Mouse (Mus musculus) MEL (cell line): ENCODE results near the gene Nsun6. TPM values are rescaled to one million over a fixed set of nuclear protein-coding genes. Genes with fewer than 3 reads are reported as not detected.

ENCODE experiments used
- DNase-seq: peaks from one replicate; pipeline ENCODE4 v3.0.0; 2011; ENCODE audit warnings: low read depth, low spot score
- H3K27ac ChIP-seq: 2 replicates; pipeline ENCODE4 v1.5.1; 2012; ENCODE audit warnings: low read depth, mild to moderate bottlenecking, control low read depth, low read length, moderate library complexity; ENCODE audit not compliant: control insufficient read depth
- H3K27me3 ChIP-seq, 2 experiments: fragments of 150-350 bp in 1 of 2; sonication (generic) in 1 of 2; 2 replicates each; pipeline ENCODE4 v1.6.1; 2012; ENCODE audit warnings: low read length in 2 of 2, mild to moderate bottlenecking in 2 of 2, improper control_type of control experiment in 1 of 2, moderate library complexity in 1 of 2; ENCODE audit not compliant: insufficient read depth in 2 of 2, control insufficient read depth in 1 of 2
- H3K36me3 ChIP-seq, 2 experiments: 2 replicates each; pipeline ENCODE4 v1.6.1; 2012 to 2014; ENCODE audit warnings: low read length in 2 of 2, improper control_type of control experiment in 1 of 2, inconsistent platforms in 1 of 2, mild to moderate bottlenecking in 1 of 2; ENCODE audit not compliant: insufficient read depth in 2 of 2, control insufficient read depth in 1 of 2
- H3K4me1 ChIP-seq, 2 experiments: fragments of 150-350 bp in 1 of 2; sonication (generic) in 1 of 2; 2 replicates each; pipeline ENCODE4 v1.6.1; 2012; ENCODE audit warnings: low read length in 2 of 2, improper control_type of control experiment in 1 of 2, mild to moderate bottlenecking in 1 of 2; ENCODE audit not compliant: insufficient read depth in 2 of 2, control insufficient read depth in 1 of 2
- H3K4me3 ChIP-seq, 2 experiments: fragments of 150-350 bp in 1 of 2; sonication (generic) in 1 of 2; 2 replicates each; pipeline ENCODE4 v1.5.1; 2012; ENCODE audit warnings: low read depth in 2 of 2, low read length in 2 of 2, mild to moderate bottlenecking in 2 of 2, moderate library complexity in 2 of 2, control low read depth in 1 of 2, improper control_type of control experiment in 1 of 2; ENCODE audit not compliant: control insufficient read depth in 1 of 2, insufficient read depth in 1 of 2
- H3K79me2 ChIP-seq: 2 replicates; pipeline ENCODE4 v1.6.1; 2012; ENCODE audit warnings: mild to moderate bottlenecking, low read length, moderate library complexity; ENCODE audit not compliant: control insufficient read depth, poor library complexity, insufficient read depth
- H3K9ac ChIP-seq: 2 replicates; pipeline ENCODE4 v1.6.1; 2012; ENCODE audit warnings: low read depth, mild to moderate bottlenecking, control low read depth, low read length, moderate library complexity; ENCODE audit not compliant: control insufficient read depth, poor library complexity, severe bottlenecking
- H3K9me3 ChIP-seq: fragments of 150-350 bp; sonication (generic); replicated peaks from 2 replicates; pipeline ENCODE4 v1.6.1; 2012; ENCODE audit warnings: mild to moderate bottlenecking, low read length, improper control_type of control experiment, moderate library complexity; ENCODE audit not compliant: insufficient read depth
- CHD1 ChIP-seq: IDR thresholded peaks from 2 replicates; pipeline ENCODE4 v1.6.1; 2012; ENCODE audit warnings: low read depth, mild to moderate bottlenecking, inconsistent platforms, low read length, improper control_type of control experiment
- CTCF ChIP-seq, 3 experiments: IDR thresholded peaks in 2 of 3; conservative IDR thresholded peaks in 1 of 3; 2 replicates each; pipeline ENCODE4 v1.5.1; 2011 to 2012; ENCODE audit warnings: low read length in 3 of 3, low read depth in 2 of 3, mild to moderate bottlenecking in 2 of 3, improper control_type of control experiment in 1 of 3, inconsistent platforms in 1 of 3, mixed read lengths in 1 of 3, moderate library complexity in 1 of 3; ENCODE audit not compliant: control insufficient read depth in 1 of 3, insufficient read depth in 1 of 3, poor library complexity in 1 of 3, severe bottlenecking in 1 of 3
- E2F4 ChIP-seq: IDR thresholded peaks from 2 replicates; pipeline ENCODE4 v1.6.1; 2011; ENCODE audit warnings: low read depth, low read length, improper control_type of control experiment, borderline replicate concordance
- EP300 ChIP-seq, 2 experiments: IDR thresholded peaks; 2 replicates each; pipeline ENCODE4 v1.6.1; 2011; ENCODE audit warnings: improper control_type of control experiment in 2 of 2, low read length in 2 of 2, low read depth in 1 of 2, mild to moderate bottlenecking in 1 of 2
- ETS1 ChIP-seq: IDR thresholded peaks from 2 replicates; pipeline ENCODE4 v1.6.1; 2012; ENCODE audit warnings: low read depth, mild to moderate bottlenecking, inconsistent platforms, low read length, improper control_type of control experiment, moderate library complexity
- GABPA ChIP-seq: IDR thresholded peaks from 2 replicates; pipeline ENCODE4 v1.6.1; 2012; ENCODE audit warnings: low read depth, mild to moderate bottlenecking, inconsistent platforms, low read length, improper control_type of control experiment, moderate library complexity
- KAT2A ChIP-seq: conservative IDR thresholded peaks from 2 replicates; pipeline ENCODE4 v1.6.1; 2012; ENCODE audit warnings: low read depth, low read length, improper control_type of control experiment, inconsistent platforms
- MAFK ChIP-seq: IDR thresholded peaks from 2 replicates; pipeline ENCODE4 v1.6.1; 2011; ENCODE audit warnings: low read depth, mild to moderate bottlenecking, low read length, improper control_type of control experiment, borderline replicate concordance
- MAX ChIP-seq: IDR thresholded peaks from 2 replicates; pipeline ENCODE4 v1.6.1; 2011; ENCODE audit warnings: low read length, improper control_type of control experiment
- MAZ ChIP-seq: IDR thresholded peaks from 2 replicates; pipeline ENCODE4 v1.6.1; 2012; ENCODE audit warnings: low read depth, mild to moderate bottlenecking, inconsistent platforms, low read length, improper control_type of control experiment
- MEF2A ChIP-seq: IDR thresholded peaks from 2 replicates; pipeline ENCODE4 v1.6.1; 2014; ENCODE audit warnings: low read depth, mild to moderate bottlenecking, inconsistent platforms, low read length, improper control_type of control experiment; ENCODE audit not compliant: poor library complexity, insufficient replicate concordance, severe bottlenecking; ENCODE audit errors: extremely low read depth
- MYB ChIP-seq: IDR thresholded peaks from 2 replicates; pipeline ENCODE4 v1.6.1; 2011; ENCODE audit warnings: mild to moderate bottlenecking, low read depth, low read length, improper control_type of control experiment
- MYC ChIP-seq: IDR thresholded peaks from 2 replicates; pipeline ENCODE4 v1.6.1; 2011; ENCODE audit warnings: low read depth, mild to moderate bottlenecking, low read length, improper control_type of control experiment, moderate library complexity
- NELFE ChIP-seq: IDR thresholded peaks from 2 replicates; pipeline ENCODE4 v1.6.1; 2011; ENCODE audit warnings: low read depth, low read length, improper control_type of control experiment
- NRF1 ChIP-seq: IDR thresholded peaks from 2 replicates; pipeline ENCODE4 v1.6.1; 2014; ENCODE audit warnings: low read depth, mild to moderate bottlenecking, inconsistent platforms, low read length, improper control_type of control experiment, moderate library complexity; ENCODE audit not compliant: poor library complexity, insufficient read depth, severe bottlenecking
- POLR2AphosphoS5 ChIP-seq: IDR thresholded peaks from 2 replicates; pipeline ENCODE4 v1.6.1; 2012; ENCODE audit warnings: low read depth, borderline replicate concordance, mild to moderate bottlenecking, inconsistent platforms, low read length, moderate library complexity, mixed read lengths
- RCOR1 ChIP-seq: IDR thresholded peaks from 2 replicates; pipeline ENCODE4 v1.6.1; 2012; ENCODE audit warnings: low read depth, mild to moderate bottlenecking, inconsistent platforms, low read length, improper control_type of control experiment
- SMC3 ChIP-seq: IDR thresholded peaks from 2 replicates; pipeline ENCODE4 v1.6.1; 2011; ENCODE audit warnings: low read depth, low read length, improper control_type of control experiment
- TBP ChIP-seq: IDR thresholded peaks from 2 replicates; pipeline ENCODE4 v1.8.0; 2011; ENCODE audit warnings: low read depth, low read length, improper control_type of control experiment
- TCF12 ChIP-seq: IDR thresholded peaks from 2 replicates; pipeline ENCODE4 v1.6.1; 2014; ENCODE audit warnings: low read depth, mild to moderate bottlenecking, inconsistent platforms, low read length, improper control_type of control experiment, moderate library complexity
- UBTF ChIP-seq: IDR thresholded peaks from 2 replicates; pipeline ENCODE4 v1.6.1; 2012; ENCODE audit warnings: low read depth, mild to moderate bottlenecking, inconsistent platforms, low read length, improper control_type of control experiment, moderate library complexity, borderline replicate concordance; ENCODE audit not compliant: insufficient read depth
- USF1 ChIP-seq: IDR thresholded peaks from 2 replicates; pipeline ENCODE4 v1.6.1; 2014; ENCODE audit warnings: low read depth, mild to moderate bottlenecking, inconsistent platforms, low read length, improper control_type of control experiment, moderate library complexity
- ZC3H11A ChIP-seq: IDR thresholded peaks from 2 replicates; pipeline ENCODE4 v1.6.1; 2012; ENCODE audit warnings: low read depth, mild to moderate bottlenecking, inconsistent platforms, low read length, improper control_type of control experiment
- ZMIZ1 ChIP-seq: IDR thresholded peaks from 2 replicates; pipeline ENCODE4 v1.6.1; 2012; ENCODE audit warnings: low read depth, mild to moderate bottlenecking, inconsistent platforms, low read length, improper control_type of control experiment, moderate library complexity
- ZNF384 ChIP-seq: IDR thresholded peaks from 2 replicates; pipeline ENCODE4 v1.6.1; 2012; ENCODE audit warnings: low read depth, mild to moderate bottlenecking, inconsistent platforms, low read length, improper control_type of control experiment
- polyA plus RNA-seq, 2 experiments: library from polyadenylated mRNA; stranded (reverse) in 1 of 2; unstranded in 1 of 2; fragments of >175 nt in 1 of 2; fragments of >200 nt in 1 of 2; gene quantifications; 2 replicates each; pipeline versions ENCODE4 v1.2.1 to v1.2.4; 2012; ENCODE audit warnings: low replicate concordance in 2 of 2, low read depth in 1 of 2; ENCODE audit not compliant: insufficient read length in 2 of 2, insufficient read depth in 1 of 2, missing spikeins in 1 of 2
- total RNA-seq: library from RNA; depleted of rRNA; stranded (reverse); fragments of 300-350 nt; gene quantifications from 2 replicates; pipeline ENCODE4 v1.2.3, GENCODE M21; 2012

The Nsun6 gene
- total and polyA plus RNA-seq, 3 experiments: 5.4 to 6.3 TPM; not detected in 1

- Histone ChIP-seq H3K4me3 (no peak overlapping the region), H3K9ac (no peak overlapping the region), H3K27ac (no peak overlapping the region), H3K4me1 (no peaks in the 10 kb centered on the region), H3K9me3 (no peaks in the 10 kb centered on the region), H3K36me3 (no peaks in the 10 kb centered on the region), H3K27me3 (no peaks in the 10 kb centered on the region), H3K79me2 (no peaks in the 10 kb centered on the region)
- TF ChIP-seq ZMIZ1: no peak
- TF ChIP-seq MYB: no peak
- TF ChIP-seq ZC3H11A: no peak
- TF ChIP-seq CHD1: no peak
- no peak for DNase-seq
These were observed 65.5 kb downstream of the Nsun6 start for GRCm38 (mm10) chr2:14989350-14989749.

GRCm38 (mm10) chr2:14988451-14988850 is 66.4 kb downstream of the Nsun6 start:
- Histone ChIP-seq H3K4me3 (no peak overlapping the region), H3K9me3 (no peaks in the 10 kb centered on the region), H3K27ac (no peak overlapping the region), H3K4me1 (no peaks in the 10 kb centered on the region), H3K9ac (no peak overlapping the region), H3K79me2 (no peaks in the 10 kb centered on the region)
- no peak for DNase-seq
- TF ChIP-seq MAX (no peak), ZMIZ1 (no peak), EP300 (IDR thresholded peaks at IDR 0.05; ENCODE audit: low read depth in 1 of 2, low read length in 2 of 2) (no peak), GABPA (no peak), MAFK (no peak), MAZ (no peak), MYC (no peak), RCOR1 (no peak), MEF2A (no peak), NELFE (no peak), CHD1 (no peak), TCF12 (no peak)
- TF ChIP-seq, all 39 proteins: peak for 0
- Histone ChIP-seq H3K36me3 (no peaks in the 10 kb centered on the region), H3K27me3 (no peaks in the 10 kb centered on the region)

GRCm38 (mm10) chr2:14984029-14984428 is 70.8 kb downstream of the Nsun6 start:
- Histone ChIP-seq H3K4me3 (no peak overlapping the region), H3K9ac (no peak overlapping the region), H3K27ac (no peak overlapping the region), H3K27me3 (no peaks in the 10 kb centered on the region; a peak in 1 of 4 replicates), H3K36me3 (no peaks in the 10 kb centered on the region), H3K4me1 (no peaks in the 10 kb centered on the region), H3K9me3 (no peaks in the 10 kb centered on the region), H3K79me2 (no peaks in the 10 kb centered on the region)
- no peak for DNase-seq
- no peak for TF ChIP-seq E2F4
- TF ChIP-seq CTCF (IDR thresholded peaks at IDR 0.05 in 2 of 3, conservative IDR thresholded peaks at IDR 0.05 in 1 of 3; ENCODE audit: control insufficient read depth in 1 of 3, insufficient read depth in 1 of 3, low read depth in 2 of 3, low read length in 3 of 3, poor library complexity in 1 of 3, severe bottlenecking in 1 of 3): no peak
- TF ChIP-seq ETS1: no peak
- TF ChIP-seq ZC3H11A: no peak
- TF ChIP-seq POLR2AphosphoS5: no peak
- no peak for TF ChIP-seq TBP
- TF ChIP-seq TCF12: no peak
- TF ChIP-seq KAT2A: no peak
- TF ChIP-seq UBTF: no peak
- TF ChIP-seq MAFK: no peak
- no peak for TF ChIP-seq CHD1
- TF ChIP-seq ZNF384: no peak
- TF ChIP-seq SMC3: no peak
- TF ChIP-seq MYC: no peak
- TF ChIP-seq NRF1: no peak
- no peak for TF ChIP-seq USF1
